Mouse (Mus musculus): ENCODE results near the gene Ptprb. TPM values are rescaled to one million over a fixed set of nuclear protein-coding genes. Genes with fewer than 3 reads are reported as not detected.
A peak's percentile ranks its signal among the peaks of the same experiment; 100 is the strongest.

Ptprb gene
- total RNA-seq, 2 experiments from 2014 or later = 99.2 to 103 TPM

GRCm38 (mm10) chr10:116362181-116362580 is 86.9 kb downstream of the Ptprb start:
- intact Hi-C loops (cut with DNase I) = no loop called here
- DNase-seq = no peak

- intact Hi-C loops (cut with DNase I) = no loop called here
- DNase-seq = no peak
Observed at GRCm38 (mm10) chr10:116362645-116363044, 87.3 kb downstream of the Ptprb start.

- DNase-seq = no peak
- intact Hi-C loops (cut with DNase I) = no loop called here
Observed at GRCm38 (mm10) chr10:116364759-116365158, 89.4 kb downstream of the Ptprb start.

DNA sequence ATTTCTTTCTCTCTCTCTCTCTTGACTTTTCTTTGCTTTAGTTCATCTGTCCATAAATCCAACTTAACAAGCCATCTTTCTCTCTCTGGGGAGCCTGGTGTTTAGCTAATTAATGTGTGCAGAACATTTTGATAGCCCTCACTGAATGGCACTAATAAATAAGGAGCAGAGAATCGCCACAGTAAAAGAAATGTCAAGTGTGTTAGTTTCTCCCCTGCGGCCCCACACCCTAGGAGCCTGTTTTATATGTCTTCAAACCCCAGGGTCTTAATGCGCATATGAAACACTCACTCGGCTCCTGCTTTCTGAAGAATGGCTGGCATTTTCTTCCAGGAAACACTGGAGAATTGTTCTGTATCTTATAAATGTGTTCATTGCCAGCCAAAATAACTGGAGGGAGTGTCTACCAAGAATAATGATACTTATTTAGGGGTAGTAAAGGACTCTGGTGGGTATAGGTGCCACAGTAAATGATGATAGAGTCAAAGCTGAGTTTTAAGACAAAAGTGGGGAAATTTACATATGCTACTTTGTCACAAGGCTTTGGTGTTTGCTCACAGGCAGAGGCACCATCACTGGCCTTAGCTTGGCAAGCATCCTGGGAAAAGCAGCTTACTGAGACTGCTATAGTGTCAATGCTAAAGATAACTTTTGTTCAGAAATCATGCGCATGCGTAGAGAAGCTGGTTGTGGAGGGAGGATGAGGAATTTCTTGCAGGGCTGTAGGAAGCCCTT is 95.8 kb downstream of the Ptprb start:
- intact Hi-C loops (cut with DNase I) = no loop called here
- no peak for DNase-seq

DNA sequence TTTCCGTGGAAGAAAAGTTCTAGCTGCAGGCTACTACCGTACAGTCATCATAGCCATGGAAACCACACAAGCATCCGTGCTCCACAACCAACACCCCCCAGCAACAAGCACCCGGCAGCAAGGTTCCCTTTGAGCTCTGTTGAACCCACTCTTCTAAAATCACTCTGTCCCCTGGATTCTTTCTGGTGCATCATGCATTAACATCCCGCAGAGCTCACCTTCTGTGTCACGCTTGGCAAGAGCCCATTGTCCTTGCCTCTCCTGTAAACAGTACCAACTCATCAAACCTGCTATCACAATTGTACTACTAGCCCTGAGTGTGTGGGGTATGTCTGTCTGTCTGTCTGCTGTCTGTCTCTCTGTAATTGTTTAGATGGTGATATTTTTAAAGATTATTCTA is 98.8 kb downstream of the Ptprb start:
- no peak for DNase-seq
- intact Hi-C loops (cut with DNase I) = no loop called here

GRCm38 (mm10) chr10:116376853-116377252 is 101.5 kb downstream of the Ptprb start:
- intact Hi-C loops (cut with DNase I) = no loop called here
- no peak for DNase-seq

- intact Hi-C loops (cut with DNase I) = no loop called here
- no peak for DNase-seq
Observed at GRCm38 (mm10) chr10:116382826-116383685, 107.7 kb downstream of the Ptprb start.

- no peak for DNase-seq
- intact Hi-C loops (cut with DNase I) = no loop called here
Observed at GRCm38 (mm10) chr10:116384401-116384800, 109.1 kb downstream of the Ptprb start.

GRCm38 (mm10) chr10:116386391-116386885 is 111.1 kb downstream of the Ptprb start:
- no peak for DNase-seq
- intact Hi-C loops (cut with DNase I) = no loop called here

GRCm38 (mm10) chr10:116388840-116389239 is 113.5 kb downstream of the Ptprb start:
- DNase-seq = no peak
- intact Hi-C loops (cut with DNase I) = no loop called here

DNA sequence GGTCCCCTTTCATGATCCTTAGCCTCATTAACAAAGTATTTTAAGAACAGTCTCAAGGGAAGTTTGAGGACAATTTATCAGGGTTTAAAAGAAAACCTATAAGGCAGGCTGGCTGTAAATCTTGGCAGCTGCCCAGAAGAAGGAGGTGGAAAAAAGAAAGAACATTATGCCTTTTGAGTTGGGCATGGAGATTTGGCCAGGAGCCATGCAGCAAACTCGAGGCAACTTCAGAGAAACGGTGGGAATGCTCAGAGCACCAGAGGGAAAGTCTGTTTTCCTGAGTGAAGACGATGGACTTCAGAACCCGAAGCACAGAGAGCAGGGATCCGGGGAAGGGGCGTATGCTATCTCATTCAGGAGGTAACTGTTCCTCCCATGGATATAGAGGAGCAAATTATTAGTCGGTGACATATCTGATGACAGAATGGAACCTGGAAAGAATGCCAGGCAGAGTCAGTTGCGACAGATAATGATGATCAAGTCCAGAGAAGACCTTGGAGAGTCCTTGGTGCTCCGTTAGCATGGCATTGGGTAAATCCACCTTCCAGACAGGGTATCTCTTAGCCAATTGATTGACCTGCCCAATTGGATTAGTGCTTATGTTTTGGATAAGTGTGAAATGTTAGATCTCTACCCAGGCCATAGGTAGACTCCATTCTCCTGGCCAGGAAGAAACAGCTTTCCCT is 118.6 kb downstream of the Ptprb start:
- intact Hi-C loops (cut with DNase I) = no loop called here
- DNase-seq = no peak

- no peak for DNase-seq
- intact Hi-C loops (cut with DNase I) = no loop called here
Observed at GRCm38 (mm10) chr10:116394585-116394984, 119.3 kb downstream of the Ptprb start.

- no peak for DNase-seq
- intact Hi-C loops (cut with DNase I) = no loop called here
Observed at GRCm38 (mm10) chr10:116396279-116396678, 121.0 kb downstream of the Ptprb start.

DNA sequence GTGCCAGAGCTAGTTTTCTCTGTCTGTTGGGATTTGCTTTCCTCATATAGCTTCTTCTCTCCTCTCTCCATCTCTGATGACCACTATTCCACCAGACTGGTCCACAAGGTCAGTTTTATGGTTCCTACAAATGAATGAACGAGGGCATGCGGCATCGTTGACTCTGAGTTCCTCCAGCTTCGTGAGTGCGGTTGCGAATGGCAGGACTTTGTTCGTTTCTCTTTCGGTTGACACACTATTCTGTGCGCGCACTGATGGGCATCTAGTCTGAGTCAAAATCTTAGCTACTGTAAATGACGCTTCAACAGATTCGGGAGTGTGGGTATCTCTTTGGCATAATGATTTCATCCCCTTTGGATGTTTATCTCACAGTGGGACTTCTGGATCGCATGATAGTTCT is 121.6 kb downstream of the Ptprb start:
- DNase-seq = no peak
- intact Hi-C loops (cut with DNase I) = no loop called here

DNA sequence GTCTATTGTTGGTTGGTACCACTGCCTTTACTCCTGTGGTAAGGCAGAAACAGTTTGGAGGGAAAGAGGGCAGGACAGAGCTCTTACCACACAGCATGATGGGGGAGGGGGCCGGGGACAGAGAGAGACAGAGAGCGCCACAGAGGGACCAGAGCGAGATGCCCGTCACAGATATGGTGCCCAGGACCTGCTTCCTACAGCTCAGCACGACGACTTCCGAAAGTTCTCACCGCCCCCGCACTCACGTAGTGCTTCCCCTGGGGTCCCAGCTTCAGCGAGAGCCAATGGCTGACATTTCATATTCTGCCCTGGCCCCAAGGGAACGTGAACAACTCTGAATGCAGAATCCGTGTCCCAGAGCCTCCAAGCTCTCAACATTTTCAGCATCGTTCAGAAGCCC is 122.2 kb downstream of the Ptprb start:
- peak in 1 of 2 experiments; percentile 13 for DNase-seq
- intact Hi-C loops (cut with DNase I) = no loop called here

- intact Hi-C loops (cut with DNase I) = no loop called here
Observed at GRCm38 (mm10) chr10:116397973-116398372, 122.7 kb downstream of the Ptprb start.

GRCm38 (mm10) chr10:116402742-116403425 is 127.6 kb downstream of the Ptprb start:
- intact Hi-C loops (cut with DNase I) = no loop called here
- no peak for DNase-seq

More at GRCm38 (mm10) chr10:116397973-116398372, 122.7 kb downstream of the Ptprb start:
- DNase-seq = no peak

DNA sequence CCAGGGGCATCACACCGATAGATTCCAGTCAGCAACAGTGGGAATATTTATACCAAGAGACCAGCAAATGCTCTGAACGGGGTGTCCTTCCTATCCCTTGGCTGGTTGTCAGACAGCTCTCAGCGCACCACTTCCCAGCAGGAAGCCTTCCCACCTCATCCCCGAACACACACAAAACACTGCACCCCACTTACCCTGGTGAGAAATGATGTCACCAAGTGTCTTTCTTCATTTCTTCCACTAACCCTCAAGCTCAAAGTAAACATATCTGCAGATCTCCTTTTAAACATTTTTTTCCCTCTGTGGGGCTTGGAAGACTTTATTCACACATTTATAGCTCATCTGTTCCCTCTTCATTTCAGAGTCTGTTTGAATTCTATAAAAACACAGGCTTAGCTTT is 128.4 kb downstream of the Ptprb start:
- intact Hi-C loops (cut with DNase I) = no loop called here
- no peak for DNase-seq

DNA sequence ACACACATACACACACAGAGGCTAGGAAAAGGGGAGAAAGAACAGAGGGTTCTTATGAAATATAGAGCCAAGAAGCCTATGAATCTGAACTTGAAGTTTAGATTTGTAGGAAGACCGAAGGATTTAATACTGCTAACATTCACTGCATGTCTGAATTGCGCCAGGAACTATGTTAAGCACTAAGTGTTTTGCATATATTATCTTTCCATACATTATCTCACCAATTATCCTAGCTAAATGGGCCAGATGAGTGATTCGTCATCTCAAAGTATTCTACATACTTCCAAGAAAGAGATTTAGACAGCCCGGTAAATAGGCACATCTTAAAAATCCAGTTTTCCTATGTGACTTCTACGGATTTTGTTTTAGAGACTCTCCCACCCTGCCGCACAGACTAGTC is 129.7 kb downstream of the Ptprb start:
- DNase-seq = no peak
- intact Hi-C loops (cut with DNase I) = no loop called here

DNA sequence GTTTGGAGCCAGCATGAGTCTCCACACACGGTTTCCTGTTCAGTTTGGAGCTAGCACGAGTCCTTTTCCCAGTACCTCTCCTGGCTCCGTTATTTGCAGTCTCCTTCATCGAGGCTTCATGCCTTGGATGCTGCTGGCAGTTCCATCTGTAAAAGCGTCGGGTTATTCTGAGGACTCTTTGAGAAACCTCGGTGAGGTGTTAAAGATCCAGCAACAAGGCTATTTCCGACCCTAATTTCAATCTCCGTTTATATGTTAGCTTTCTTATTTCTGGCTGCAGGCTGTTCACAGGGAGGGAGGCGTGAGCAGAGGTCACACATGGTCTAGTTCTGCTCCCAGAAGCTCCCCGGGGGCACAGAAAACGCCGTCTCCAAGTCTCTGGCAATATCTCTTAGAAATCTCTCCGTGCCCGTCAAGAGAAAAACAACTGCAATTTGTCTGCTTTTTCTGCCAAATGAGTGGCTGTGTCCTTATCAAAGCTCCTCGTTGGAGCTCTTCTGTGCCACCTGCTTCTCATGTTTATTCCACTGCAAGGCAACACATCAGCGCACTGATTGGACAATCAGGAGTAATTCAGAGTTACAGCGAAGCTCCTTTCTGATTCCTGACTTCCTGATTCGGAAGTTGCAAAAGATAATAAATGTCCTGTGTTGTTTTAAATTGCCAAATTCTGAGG is 132.5 kb downstream of the Ptprb start:
- intact Hi-C loops (cut with DNase I) = no loop called here
- DNase-seq = no peak
